Mouse (Mus musculus) liver, embryonic 11.5 days (tissue): ENCODE measurements around the gene Oaz1. TPM values are rescaled to one million over a fixed set of nuclear protein-coding genes. Genes with fewer than 3 reads are reported as not detected.

Experiments used
- ATAC-seq: fragments of 200-750 bp; cut with Nextera tagmentation; replicated peaks from 2 replicates; pipeline ENCODE4 v1.8.0; 2017; ENCODE audit warnings: moderate number of reproducible peaks, mild to moderate bottlenecking, moderate TSS enrichment, moderate library complexity; ENCODE audit not compliant: low FRiP score
- DNase-seq: peaks from one replicate; pipeline ENCODE4 v3.0.0-alpha.2; 2017; ENCODE audit warnings: low spot score
- H3K27ac ChIP-seq: fragments of 300-500 bp; sonication (generic); 2 replicates; pipeline ENCODE4 v1.5.1; 2014; ENCODE audit warnings: mild to moderate bottlenecking, low read depth, low read length, control low read depth
- H3K27me3 ChIP-seq: fragments of 300-500 bp; sonication (generic); replicated peaks from 2 replicates; pipeline ENCODE4 v1.6.1; 2014; ENCODE audit warnings: low read length, mixed read lengths; ENCODE audit not compliant: control insufficient read depth, insufficient read depth
- H3K36me3 ChIP-seq: fragments of 300-500 bp; sonication (generic); 2 replicates; pipeline ENCODE4 v1.6.1; 2014; ENCODE audit warnings: mild to moderate bottlenecking, low read length, moderate library complexity, mixed read lengths; ENCODE audit not compliant: control insufficient read depth, insufficient read depth
- H3K4me1 ChIP-seq: fragments of 300-500 bp; sonication (generic); replicated peaks from 2 replicates; pipeline ENCODE4 v1.6.1; 2014; ENCODE audit warnings: low read length, mixed read lengths; ENCODE audit not compliant: control insufficient read depth, insufficient read depth
- H3K4me2 ChIP-seq: fragments of 300-500 bp; sonication (generic); 2 replicates; pipeline ENCODE4 v1.6.1; 2014; ENCODE audit warnings: mild to moderate bottlenecking, control low read depth, moderate library complexity
- H3K4me3 ChIP-seq: fragments of 300-500 bp; sonication (generic); 2 replicates; pipeline ENCODE4 v1.5.1; 2014; ENCODE audit warnings: low read depth, low read length, control low read depth
- H3K9ac ChIP-seq: fragments of 300-500 bp; sonication (generic); 2 replicates; pipeline ENCODE4 v1.6.1; 2014; ENCODE audit warnings: low read depth, low read length, control low read depth
- H3K9me3 ChIP-seq: fragments of 300-500 bp; sonication (generic); 2 replicates; pipeline ENCODE4 v1.6.1; 2016; ENCODE audit warnings: low read length, inconsistent platforms, mixed read lengths; ENCODE audit not compliant: control insufficient read depth
- WGBS: fragments of 180-500 bp; shearing (Covaris S2); extraction: QIAGEN DNeasy Blood & Tissue Kit; methylation state at CpG from one replicate; pipeline ENCODE4 v1.1.7; 2014; 5-methylcytosine and 5-hydroxymethylcytosine counted together
- polyA plus RNA-seq: library from polyadenylated mRNA; unstranded; fragments of >200 nt; fragmentation: Nextera tagmentation; extraction: Ambion mirVana; gene quantifications from 2 replicates; pipeline ENCODE4 v1.2.1, GENCODE M21; 2014

Gene Oaz1
- polyA plus RNA-seq, 1 experiment from 2014 or later = 1,800 TPM

DNA sequence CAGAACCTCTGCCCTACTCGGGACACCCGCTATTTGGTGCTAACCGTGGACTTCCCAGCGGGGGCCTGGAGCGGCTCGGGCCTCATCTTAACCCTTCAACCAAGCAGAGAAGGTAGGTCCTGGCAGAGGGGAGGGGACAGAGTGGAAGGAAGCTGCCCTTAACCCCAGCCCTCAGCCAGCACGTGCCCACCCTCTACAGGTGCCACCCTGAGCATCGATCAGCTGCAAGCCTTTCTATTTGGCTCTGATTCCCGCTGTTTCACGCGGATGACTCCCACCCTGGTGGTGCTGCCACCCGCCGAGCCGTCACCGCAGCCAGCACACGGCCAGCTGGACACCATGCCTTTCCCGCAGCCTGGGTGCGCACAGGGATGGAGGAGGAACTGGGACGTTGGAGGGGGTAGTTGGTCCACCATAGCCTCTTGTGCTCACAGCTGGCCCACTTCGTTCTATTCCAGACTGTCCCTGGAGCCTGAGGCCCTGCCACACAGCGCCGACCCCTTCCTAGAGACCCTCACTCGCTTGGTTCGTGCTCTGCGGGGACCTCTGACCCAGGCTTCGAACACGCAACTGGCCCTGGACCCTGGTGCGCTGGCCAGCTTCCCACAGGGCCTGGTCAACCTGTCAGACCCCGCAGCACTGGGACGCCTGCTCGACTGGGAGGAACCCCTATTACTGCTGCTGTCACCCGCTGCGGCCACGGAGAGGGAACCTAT, 20.0 kb upstream of the Oaz1 start:
- peak overlapping the region; percentile 77 for H3K9ac ChIP-seq
- no peaks in the 10 kb centered on the region for H3K9me3 ChIP-seq
- peaks cover 33% of the 10 kb centered on the region for H3K36me3 ChIP-seq
- WGBS = 50% methylated on average over 34 of the region's 34 CpGs
- 0 out of 2 replicates have a peak, but pooled peaks have one; percentile 2 for ATAC-seq
- peak overlapping the region; percentile 73 for H3K27ac ChIP-seq
- H3K27me3 ChIP-seq = peaks cover 44% of the 10 kb centered on the region
- peak overlapping the region; percentile 60 for H3K4me3 ChIP-seq
- peak overlapping the region; percentile 97 for H3K4me2 ChIP-seq
- no peak for DNase-seq
- peaks cover 52% of the 10 kb centered on the region for H3K4me1 ChIP-seq

DNA sequence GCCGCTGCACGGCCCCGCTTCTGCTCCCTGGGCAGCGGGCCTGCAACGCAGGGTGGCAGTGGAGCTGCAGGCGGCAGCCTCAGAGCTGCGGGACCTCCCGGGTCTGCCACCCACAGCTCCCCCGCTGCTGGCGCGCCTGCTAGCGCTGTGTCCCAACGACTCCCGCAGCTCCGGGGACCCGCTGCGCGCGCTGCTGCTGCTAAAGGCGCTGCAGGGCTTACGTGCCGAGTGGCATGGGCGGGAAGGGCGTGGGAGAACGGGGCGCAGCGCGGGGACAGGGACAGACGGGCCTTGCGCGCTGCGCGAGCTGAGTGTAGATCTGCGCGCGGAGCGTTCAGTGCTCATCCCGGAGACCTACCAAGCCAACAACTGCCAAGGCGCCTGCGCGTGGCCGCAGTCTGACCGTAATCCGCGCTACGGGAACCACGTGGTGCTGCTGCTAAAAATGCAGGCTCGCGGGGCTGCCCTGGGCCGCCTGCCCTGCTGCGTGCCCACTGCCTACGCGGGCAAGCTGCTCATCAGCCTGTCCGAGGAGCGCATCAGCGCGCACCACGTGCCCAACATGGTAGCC, 19.3 kb upstream of the Oaz1 start:
- Histone ChIP-seq H3K36me3 (peaks cover 27% of the 10 kb centered on the region), H3K4me3 (peak overlapping the region; percentile 60), H3K27me3 (peaks cover 44% of the 10 kb centered on the region), H3K27ac (peak overlapping the region; percentile 73), H3K4me2 (peak overlapping the region; percentile 97), H3K9me3 (no peaks in the 10 kb centered on the region), H3K9ac (peak overlapping the region; percentile 77), H3K4me1 (peaks cover 52% of the 10 kb centered on the region)
- WGBS = 2% methylated on average over 58 of the region's 58 CpGs
- ATAC-seq (peak; percentile 48), DNase-seq (peak; percentile 76)

- peaks cover 16% of the 10 kb centered on the region for H3K36me3 ChIP-seq
- DNase-seq = no peak
- H3K9ac ChIP-seq = peak overlapping the region; percentile 27; the same call in 1 of the 2 replicates
- H3K27me3 ChIP-seq = peaks cover 44% of the 10 kb centered on the region
- no peak for ATAC-seq
- H3K4me3 ChIP-seq = peak overlapping the region; percentile 60
- 18% methylated on average over 40 of the region's 40 CpGs for WGBS
- no peak overlapping the region for H3K27ac ChIP-seq
- H3K4me2 ChIP-seq = peak overlapping the region; percentile 97
- peaks cover 52% of the 10 kb centered on the region for H3K4me1 ChIP-seq
- no peaks in the 10 kb centered on the region for H3K9me3 ChIP-seq
Measured at GRCm38 (mm10) chr10:80808099-80808984, 18.1 kb upstream of the Oaz1 start.

DNA sequence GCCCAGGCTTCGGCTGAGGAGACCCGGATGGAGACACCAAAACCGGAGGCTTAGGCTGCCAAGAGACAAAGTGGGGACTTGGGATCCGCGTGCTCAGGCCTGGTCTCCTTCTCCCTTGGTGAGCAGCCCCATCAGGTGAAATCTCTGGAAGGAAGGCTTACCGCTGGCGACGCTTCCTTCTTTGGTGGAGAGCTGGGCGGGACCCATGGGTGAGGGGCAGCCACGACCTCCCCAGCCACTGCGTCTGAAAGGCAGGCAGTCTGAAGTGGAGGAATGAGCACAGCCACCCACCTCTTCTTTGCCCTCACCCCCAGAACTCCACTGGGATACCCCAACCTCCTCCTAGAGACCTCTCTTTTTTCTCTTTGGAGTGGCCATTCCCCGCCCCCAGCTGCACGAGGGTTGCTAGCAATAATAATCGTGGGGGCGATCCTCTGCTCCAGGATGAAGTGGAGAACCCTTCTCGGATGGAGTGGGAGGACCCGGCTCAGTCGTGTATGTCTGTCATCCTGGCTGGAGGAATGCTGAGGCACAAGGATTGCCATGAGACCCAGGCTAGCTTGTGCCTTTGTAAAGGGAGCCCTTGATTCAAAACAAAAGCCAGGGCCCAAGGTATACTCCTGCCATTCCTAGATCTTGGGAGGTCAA, 17.3 kb upstream of the Oaz1 start:
- peaks cover 52% of the 10 kb centered on the region for H3K4me1 ChIP-seq
- WGBS = 10% methylated on average over 15 of the region's 18 CpGs
- peaks cover 44% of the 10 kb centered on the region for H3K27me3 ChIP-seq
- peak overlapping the region; percentile 24 for H3K4me3 ChIP-seq
- H3K4me2 ChIP-seq = peak overlapping the region; percentile 97
- H3K9me3 ChIP-seq = no peaks in the 10 kb centered on the region
- H3K27ac ChIP-seq = no peak overlapping the region
- DNase-seq (no peak), ATAC-seq (no peak)
- H3K9ac ChIP-seq = peak overlapping the region; percentile 27; the same call in 1 of the 2 replicates
- H3K36me3 ChIP-seq = peaks cover 9% of the 10 kb centered on the region; the same call in 1 of the 2 replicates

DNA sequence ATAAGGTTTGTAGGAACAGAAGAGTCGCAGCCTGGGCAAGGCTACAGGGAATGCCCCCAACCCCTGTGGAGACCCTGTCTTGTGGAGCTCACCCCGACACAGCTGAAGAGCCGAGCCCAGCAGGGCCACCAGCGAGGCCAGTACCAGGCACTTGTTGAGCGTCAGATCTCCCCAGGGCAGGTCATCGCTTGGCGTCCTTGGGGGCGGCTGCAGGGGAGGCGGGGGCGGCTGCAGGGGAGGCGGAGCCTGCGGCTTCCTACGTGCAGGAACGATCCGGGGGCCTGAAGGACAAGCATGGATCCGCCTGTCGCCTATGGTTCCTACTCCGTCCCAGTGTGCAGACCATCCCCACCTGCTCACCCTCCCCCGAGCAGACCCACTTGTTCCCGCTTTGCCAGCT, 16.4 kb upstream of the Oaz1 start:
- Histone ChIP-seq H3K4me1 (peaks cover 46% of the 10 kb centered on the region), H3K9me3 (no peaks in the 10 kb centered on the region), H3K27ac (no peak overlapping the region; the same call in 1 of the 2 replicates), H3K36me3 (no peaks in the 10 kb centered on the region), H3K27me3 (peaks cover 44% of the 10 kb centered on the region), H3K4me2 (peak overlapping the region; percentile 54), H3K4me3 (peak overlapping the region; percentile 24), H3K9ac (no peak overlapping the region; the same call in 1 of the 2 replicates)
- ATAC-seq (no peak), DNase-seq (no peak)
- 7% methylated on average over 18 of the region's 20 CpGs for WGBS

DNA sequence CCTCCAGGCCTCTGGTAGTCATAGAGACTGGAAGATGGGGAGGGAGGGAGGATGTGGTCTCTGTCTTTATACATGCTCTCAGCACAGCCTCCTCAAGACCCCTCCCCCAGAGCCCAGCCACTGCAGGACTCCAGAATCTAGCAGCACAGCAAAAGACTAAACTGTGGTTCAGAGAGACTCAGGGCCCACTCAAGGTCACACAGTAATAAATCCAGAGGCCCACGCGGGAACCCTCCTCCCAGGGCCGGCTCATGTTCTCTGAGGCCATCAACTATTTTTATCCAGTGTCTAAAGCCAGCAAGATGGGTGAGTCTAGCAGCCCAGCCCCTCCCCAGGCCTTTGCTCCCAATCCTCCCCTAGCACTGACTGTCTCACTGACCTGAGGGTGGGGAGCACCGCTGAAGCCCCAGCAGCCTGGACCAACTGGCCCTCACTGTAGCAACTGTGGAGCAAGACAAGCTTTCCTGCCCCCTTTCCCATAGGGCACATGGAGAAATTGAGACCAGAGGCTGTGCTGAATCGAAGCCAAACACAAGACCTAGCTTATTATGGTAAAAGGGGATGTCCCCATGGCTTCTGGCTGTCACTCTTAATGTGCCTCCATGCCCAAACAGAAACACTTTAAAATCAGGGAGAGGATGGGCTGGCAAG, 13.9 kb upstream of the Oaz1 start:
- Histone ChIP-seq H3K4me3 (no peak overlapping the region), H3K4me2 (no peak overlapping the region), H3K27ac (no peak overlapping the region), H3K4me1 (peaks cover 27% of the 10 kb centered on the region), H3K9ac (no peak overlapping the region), H3K36me3 (no peaks in the 10 kb centered on the region), H3K27me3 (peaks cover 32% of the 10 kb centered on the region), H3K9me3 (no peaks in the 10 kb centered on the region)
- ATAC-seq (no peak), DNase-seq (no peak)
- WGBS = 66% methylated on average over 5 of the region's 5 CpGs

DNA sequence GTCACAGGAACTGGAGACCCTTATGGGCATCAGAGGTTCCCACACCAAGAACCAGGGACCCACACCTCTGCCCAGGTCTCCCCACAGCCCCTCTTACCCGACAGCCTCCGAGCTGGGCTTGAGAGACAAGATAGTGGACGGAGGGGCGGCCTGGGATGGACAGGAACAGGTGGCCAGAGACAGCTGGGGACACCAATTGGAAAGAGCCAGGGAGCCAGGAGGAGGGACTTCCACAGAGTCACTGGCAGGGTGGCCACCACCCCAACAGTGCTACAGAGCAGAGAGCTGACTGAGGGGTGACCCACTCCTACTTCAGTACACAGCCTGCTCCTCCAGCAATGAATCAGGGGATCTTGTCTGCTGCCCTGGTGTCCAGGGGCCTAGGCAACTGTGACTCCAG, 13.1 kb upstream of the Oaz1 start, which contains the start of gene Jsrp1:
TSS of gene Jsrp1 (minus strand) at position 133 of the 400 bp plus-strand sequence.
- no peak within 1 kb of the TSS for H3K4me3 ChIP-seq
- 72% methylated on average over 4 of the region's 4 CpGs for WGBS
- peaks cover 24% of the 10 kb centered on the region for H3K27me3 ChIP-seq

DNA sequence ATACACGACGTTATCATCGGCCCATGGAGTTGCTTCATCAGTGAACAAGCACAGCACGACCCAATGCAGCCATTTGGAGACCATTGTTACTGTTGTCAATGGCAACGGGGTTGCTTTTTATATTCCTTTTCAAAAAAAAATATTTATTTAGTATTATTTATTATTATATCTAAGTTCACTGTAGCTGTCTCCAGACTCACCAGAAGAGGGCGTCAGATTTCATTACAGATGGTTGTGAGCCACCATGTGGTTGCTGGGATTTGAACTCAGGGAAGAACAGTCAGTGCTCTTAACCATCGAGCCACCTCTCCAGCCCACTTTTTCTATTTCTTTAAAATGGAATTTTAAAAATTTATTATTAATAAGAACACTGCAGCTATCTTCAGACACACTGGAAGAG, 11.7 kb upstream of the Oaz1 start:
- ATAC-seq = no peak
- Histone ChIP-seq H3K4me2 (no peak overlapping the region), H3K36me3 (no peaks in the 10 kb centered on the region), H3K9ac (no peak overlapping the region), H3K27me3 (peaks cover 9% of the 10 kb centered on the region), H3K4me3 (no peak overlapping the region), H3K27ac (no peak overlapping the region), H3K4me1 (peaks cover 16% of the 10 kb centered on the region), H3K9me3 (no peaks in the 10 kb centered on the region)
- WGBS = 60% methylated on average over 7 of the region's 7 CpGs
- DNase-seq = no peak

More for the DNA sequence above, 13.1 kb upstream of the Oaz1 start, which contains the start of gene Jsrp1:
- H3K36me3 ChIP-seq = no peaks in the 10 kb centered on the region
- H3K4me2 ChIP-seq = no peak within 1 kb of the TSS
- no peaks in the 10 kb centered on the region for H3K9me3 ChIP-seq
- no peak within 1 kb of the TSS for H3K9ac ChIP-seq
- peaks cover 19% of the 10 kb centered on the region for H3K4me1 ChIP-seq
- no peak for DNase-seq
- ATAC-seq = no peak
- no peak within 1 kb of the TSS for H3K27ac ChIP-seq
